Mouse (Mus musculus): ENCODE measurements around the gene Hmga2. TPM values are rescaled to one million over a fixed set of nuclear protein-coding genes. Genes with fewer than 3 reads are reported as not detected.

The Hmga2 gene
- total and polyA plus RNA-seq, 2 experiments from 2014 or later: 0.24 to 0.52 TPM

DNA sequence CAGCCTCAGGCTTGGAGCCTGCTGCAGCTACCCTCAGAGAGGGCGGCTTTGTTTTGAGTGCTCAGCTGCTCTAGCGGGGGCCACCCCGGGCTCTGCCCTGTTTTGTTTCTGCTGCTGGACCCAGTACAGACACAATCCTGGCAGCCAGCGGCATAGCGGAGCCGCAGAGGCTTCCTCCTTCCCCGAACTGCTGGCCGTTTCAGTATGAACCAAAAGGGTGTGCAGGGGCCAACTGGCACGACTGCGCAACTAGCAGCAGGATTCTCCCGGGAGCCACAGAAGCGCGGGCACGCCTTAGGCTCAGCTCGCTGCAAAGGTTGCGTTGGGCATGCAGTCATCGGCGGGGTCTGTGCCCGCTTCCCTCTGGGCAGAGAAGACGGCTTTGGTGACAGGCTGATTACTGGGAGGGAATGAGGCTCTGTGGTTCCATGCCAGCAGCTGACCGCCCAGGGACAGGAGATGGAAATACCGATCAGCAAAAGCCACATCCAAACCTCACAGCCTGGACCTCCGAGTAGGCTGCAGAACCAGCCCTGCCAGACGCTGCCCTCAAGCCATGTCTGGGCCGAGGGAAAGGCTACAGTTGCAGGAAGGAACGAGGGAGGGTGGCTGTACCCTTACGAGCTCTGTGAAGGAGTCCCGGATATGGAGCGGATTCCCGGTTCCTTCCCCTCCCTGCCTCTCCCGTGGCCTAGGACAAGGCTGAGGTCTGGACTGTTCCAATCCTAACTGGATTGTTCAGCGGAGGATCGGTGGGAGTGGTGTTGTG is 47.7 kb downstream of the Hmga2 start:
- no peaks in the 10 kb centered on the region for H3K36me3 ChIP-seq (ENCODE audit: insufficient read depth)
- peak overlapping the region; percentile 16; the same call in 1 of the 2 replicates for H3K4me3 ChIP-seq (ENCODE audit: low read depth, low read length)
- H3K27ac ChIP-seq (ENCODE audit: low read depth, low read length): no peak overlapping the region
- ATAC-seq (peak; percentile 80), DNase-seq (peak; percentile 62)
- 0 out of 2 replicates have a peak, but pooled peaks cover 7% of the 10 kb centered on the region for H3K4me1 ChIP-seq (ENCODE audit: insufficient read depth)
- H3K9me3 ChIP-seq (ENCODE audit: low read length): no peaks in the 10 kb centered on the region
- 30% methylated on average over 33 of the region's 33 CpGs for WGBS
- H3K27me3 ChIP-seq (ENCODE audit: insufficient read depth, low read length): no peaks in the 10 kb centered on the region; the same call in 1 of the 2 replicates
- TF ChIP-seq CTCF (IDR thresholded peaks at IDR 0.05; ENCODE audit: low read depth): no peak
- peak overlapping the region; percentile 47 for H3K4me2 ChIP-seq (ENCODE audit: low read depth)
- 0 out of 2 replicates have a peak overlapping the region, but pooled peaks have one; percentile 22 for H3K9ac ChIP-seq

DNA sequence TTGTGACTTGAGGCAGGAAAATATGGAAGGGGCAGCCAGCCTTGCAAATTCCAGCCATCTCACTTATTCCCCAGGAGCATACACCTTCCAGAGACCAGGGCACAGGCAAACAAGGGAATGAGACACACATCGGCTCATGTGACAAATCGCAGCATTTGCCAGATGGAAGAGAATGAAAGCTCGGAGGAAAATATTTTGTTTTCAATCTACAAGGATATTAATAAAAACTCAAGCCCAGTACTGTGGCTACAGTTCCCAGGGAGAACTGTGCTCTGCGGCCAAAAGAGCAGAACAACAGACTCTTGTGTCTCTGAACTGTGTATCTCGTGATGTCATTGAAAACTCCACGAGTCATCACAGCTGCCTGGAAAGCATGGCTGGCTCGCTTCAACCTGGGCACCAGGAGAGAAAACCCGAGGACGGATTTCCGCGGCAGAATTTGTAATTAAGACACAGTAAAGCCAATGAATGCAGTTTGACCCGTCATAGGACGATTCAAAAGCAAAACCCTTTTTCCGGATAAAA is 50.1 kb downstream of the Hmga2 start:
- 44% methylated on average over 14 of the region's 14 CpGs for WGBS
- H3K4me3 ChIP-seq (ENCODE audit: low read depth, low read length): no peak overlapping the region
- no peak overlapping the region for H3K4me2 ChIP-seq (ENCODE audit: low read depth)
- no peak for TF ChIP-seq CTCF (IDR thresholded peaks at IDR 0.05; ENCODE audit: low read depth)
- ATAC-seq (no peak), DNase-seq (no peak)
- no peaks in the 10 kb centered on the region for H3K9me3 ChIP-seq (ENCODE audit: low read length)
- H3K4me1 ChIP-seq (ENCODE audit: insufficient read depth): 0 out of 2 replicates have a peak, but pooled peaks cover 7% of the 10 kb centered on the region
- H3K36me3 ChIP-seq (ENCODE audit: insufficient read depth): no peaks in the 10 kb centered on the region
- H3K27me3 ChIP-seq (ENCODE audit: insufficient read depth, low read length): no peaks in the 10 kb centered on the region; the same call in 1 of the 2 replicates
- no peak overlapping the region for H3K27ac ChIP-seq (ENCODE audit: low read depth, low read length)
- H3K9ac ChIP-seq: no peak overlapping the region

DNA sequence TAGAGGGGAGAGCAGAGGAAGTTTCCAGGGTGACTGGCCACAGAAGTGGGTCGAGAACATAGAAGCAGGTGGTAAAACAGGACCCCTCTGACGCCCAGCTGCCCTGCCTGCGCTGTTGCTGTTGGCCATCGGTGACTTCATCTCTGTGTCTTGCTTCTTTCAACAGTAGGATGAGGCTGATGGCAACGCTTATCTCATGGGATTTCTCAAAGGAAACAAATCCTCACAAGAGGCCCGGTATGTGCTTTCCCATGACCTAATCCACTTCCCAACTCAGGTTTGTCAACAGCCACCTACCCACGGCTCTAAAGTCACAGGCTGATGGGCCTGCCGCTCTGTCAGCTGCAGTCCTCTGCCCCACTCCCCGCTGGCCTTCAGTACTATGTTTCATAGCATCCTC is 52.3 kb downstream of the Hmga2 start:
- 84% methylated on average over 9 of the region's 9 CpGs for WGBS
- Histone ChIP-seq H3K9me3 (ENCODE audit: low read length) (no peaks in the 10 kb centered on the region), H3K4me2 (ENCODE audit: low read depth) (no peak overlapping the region), H3K4me1 (ENCODE audit: insufficient read depth) (0 out of 2 replicates have a peak, but pooled peaks cover 7% of the 10 kb centered on the region), H3K27me3 (ENCODE audit: insufficient read depth, low read length) (no peaks in the 10 kb centered on the region; the same call in 1 of the 2 replicates), H3K4me3 (ENCODE audit: low read depth, low read length) (no peak overlapping the region), H3K36me3 (ENCODE audit: insufficient read depth) (no peaks in the 10 kb centered on the region), H3K27ac (ENCODE audit: low read depth, low read length) (no peak overlapping the region), H3K9ac (no peak overlapping the region)
- TF ChIP-seq CTCF (IDR thresholded peaks at IDR 0.05; ENCODE audit: low read depth): no peak
- no peak for DNase-seq
- ATAC-seq: no peak

DNA sequence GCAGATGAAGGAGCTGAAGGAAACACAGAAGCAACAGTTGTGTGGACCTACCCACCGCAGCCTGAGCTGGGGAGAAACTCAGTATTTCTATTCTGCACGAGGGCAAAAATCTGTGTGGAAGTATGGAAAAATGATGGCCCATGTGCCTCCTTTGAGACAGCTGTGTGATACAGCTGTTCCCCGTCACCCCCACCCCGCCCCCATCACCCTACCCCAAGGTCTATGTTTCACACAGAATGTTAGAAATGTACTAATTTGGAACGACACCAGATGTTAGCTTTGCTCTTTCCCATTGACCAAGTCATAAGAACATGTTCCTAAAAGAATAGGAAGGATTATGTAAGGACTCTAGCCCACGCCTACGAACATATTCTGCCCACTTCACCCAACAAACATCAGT is 53.0 kb downstream of the Hmga2 start:
- no peak for ATAC-seq
- Histone ChIP-seq H3K4me3 (ENCODE audit: low read depth, low read length) (no peak overlapping the region), H3K4me1 (ENCODE audit: insufficient read depth) (0 out of 2 replicates have a peak, but pooled peaks cover under 1% of the 10 kb centered on the region), H3K36me3 (ENCODE audit: insufficient read depth) (no peaks in the 10 kb centered on the region), H3K9ac (no peak overlapping the region), H3K27me3 (ENCODE audit: insufficient read depth, low read length) (0 out of 2 replicates have a peak, but pooled peaks cover 3% of the 10 kb centered on the region), H3K4me2 (ENCODE audit: low read depth) (no peak overlapping the region), H3K9me3 (ENCODE audit: low read length) (no peaks in the 10 kb centered on the region), H3K27ac (ENCODE audit: low read depth, low read length) (no peak overlapping the region)
- DNase-seq: no peak
- no peak for TF ChIP-seq CTCF (IDR thresholded peaks at IDR 0.05; ENCODE audit: low read depth)
- WGBS: 76% methylated on average over 7 of the region's 7 CpGs

DNA sequence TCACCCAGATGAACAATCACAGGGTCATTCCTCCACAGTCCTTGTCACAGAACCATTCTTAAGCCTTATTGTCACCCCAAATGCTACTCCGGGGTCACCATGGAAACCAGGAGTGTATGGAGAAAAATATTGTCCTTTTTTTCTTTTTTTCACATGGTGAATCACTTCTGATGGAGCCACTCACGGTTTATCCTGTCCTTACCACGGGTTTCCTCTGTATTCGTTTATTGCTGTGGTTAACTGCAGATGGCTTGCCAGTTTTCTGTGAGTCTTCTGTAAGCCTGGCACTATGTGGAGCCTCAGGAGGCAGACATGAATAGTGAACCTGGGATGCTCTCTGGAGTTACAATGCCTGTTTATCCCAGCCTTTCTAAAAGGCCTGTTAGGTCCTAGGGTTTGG is 53.4 kb downstream of the Hmga2 start:
- Histone ChIP-seq H3K9me3 (ENCODE audit: low read length) (no peaks in the 10 kb centered on the region), H3K36me3 (ENCODE audit: insufficient read depth) (no peaks in the 10 kb centered on the region), H3K27me3 (ENCODE audit: insufficient read depth, low read length) (0 out of 2 replicates have a peak, but pooled peaks cover 3% of the 10 kb centered on the region), H3K9ac (no peak overlapping the region), H3K4me1 (ENCODE audit: insufficient read depth) (no peaks in the 10 kb centered on the region), H3K4me3 (ENCODE audit: low read depth, low read length) (no peak overlapping the region), H3K4me2 (ENCODE audit: low read depth) (no peak overlapping the region), H3K27ac (ENCODE audit: low read depth, low read length) (no peak overlapping the region)
- ATAC-seq (no peak), DNase-seq (no peak)
- no peak for TF ChIP-seq CTCF (IDR thresholded peaks at IDR 0.05; ENCODE audit: low read depth)
- 33% methylated on average over 4 of the region's 4 CpGs for WGBS

DNA sequence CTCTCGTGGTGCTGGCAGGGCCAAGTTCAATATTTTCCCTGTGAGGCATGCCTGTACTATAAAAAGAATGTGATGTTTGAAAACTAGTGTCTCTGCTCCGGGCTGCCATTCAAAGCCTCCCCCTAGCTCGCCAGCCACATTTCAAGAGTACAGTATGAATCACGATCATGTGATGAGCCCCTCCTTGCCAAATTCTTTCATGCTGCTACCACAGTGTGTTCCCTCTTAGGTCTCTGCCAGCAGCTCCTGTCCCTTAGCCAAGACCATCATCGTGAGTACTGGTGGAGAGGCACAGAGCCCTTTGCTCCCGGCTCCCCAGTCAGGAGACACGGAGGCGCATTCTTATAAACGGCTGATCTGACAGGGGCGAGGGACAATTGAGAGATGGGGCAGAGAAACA is 54.2 kb downstream of the Hmga2 start:
- TF ChIP-seq CTCF (IDR thresholded peaks at IDR 0.05; ENCODE audit: low read depth): no peak
- WGBS: 11% methylated on average over 10 of the region's 10 CpGs
- no peak overlapping the region for H3K9ac ChIP-seq
- peaks cover 3% of the 10 kb centered on the region; the same call in 1 of the 2 replicates for H3K27me3 ChIP-seq (ENCODE audit: insufficient read depth, low read length)
- no peak overlapping the region for H3K27ac ChIP-seq (ENCODE audit: low read depth, low read length)
- DNase-seq: peak; percentile 92
- H3K36me3 ChIP-seq (ENCODE audit: insufficient read depth): no peaks in the 10 kb centered on the region
- ATAC-seq: peak; percentile 95
- H3K4me2 ChIP-seq (ENCODE audit: low read depth): peak overlapping the region; percentile 19
- no peaks in the 10 kb centered on the region for H3K9me3 ChIP-seq (ENCODE audit: low read length)
- 0 out of 2 replicates have a peak, but pooled peaks cover 3% of the 10 kb centered on the region for H3K4me1 ChIP-seq (ENCODE audit: insufficient read depth)
- H3K4me3 ChIP-seq (ENCODE audit: low read depth, low read length): no peak overlapping the region

Data from forebrain, postnatal 0 days (tissue).